Mouse (Mus musculus): Measurements from ENCODE around the gene Atp13a5. TPM values are rescaled to one million over a fixed set of nuclear protein-coding genes. Genes with fewer than 3 reads are reported as not detected.

The Atp13a5 gene
- not detected in 2 replicates for total RNA-seq (2017)

DNA sequence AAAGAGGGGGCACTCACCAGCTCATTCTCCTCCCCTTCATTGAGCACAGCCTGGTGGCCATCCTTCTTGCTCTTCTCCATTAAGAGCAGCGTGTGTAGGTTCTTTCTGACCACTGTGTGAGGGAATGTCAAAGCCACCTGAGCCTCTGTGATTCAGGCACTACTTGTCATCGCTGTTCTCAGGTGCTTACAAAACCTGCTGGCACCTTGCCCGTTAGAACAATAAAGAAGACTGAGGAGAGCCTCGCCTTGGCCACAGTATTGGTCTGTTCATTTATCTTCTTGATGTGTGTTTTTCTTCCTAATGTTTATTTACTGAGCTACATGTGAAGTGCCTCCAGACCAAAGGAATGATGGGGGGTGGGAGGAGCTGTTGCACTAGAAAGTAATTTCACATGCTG lies at the start of gene Atp13a5:
TSS of gene Atp13a5 (minus strand) at position 275 of the 400 bp plus-strand sequence.
- no peak for ATAC-seq (replicated peaks in 1 of 2; ENCODE audit: insufficient read depth in 1 of 2, low FRiP score in 2 of 2, low TSS enrichment in 1 of 2, low read depth in 1 of 2, poor library complexity in 2 of 2, severe bottlenecking in 2 of 2)

DNA sequence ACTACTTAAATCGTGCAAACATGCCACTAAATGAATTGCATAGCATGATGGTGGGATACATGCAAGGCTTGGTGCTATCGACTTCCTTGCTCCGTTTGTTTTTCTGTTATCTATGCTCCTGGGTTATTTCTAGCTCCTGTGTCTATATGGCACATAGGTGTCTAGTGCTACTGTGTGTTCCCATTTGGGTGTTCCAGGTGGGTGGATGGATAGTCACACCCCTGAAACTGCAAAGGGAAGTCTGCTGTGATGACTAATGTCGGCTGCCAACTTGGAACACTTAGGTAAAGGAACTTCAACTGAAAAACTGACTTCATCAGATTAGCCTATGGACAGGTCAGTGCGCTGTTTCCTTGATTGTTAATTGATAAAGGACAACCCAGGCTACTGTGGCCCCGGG lies 36.3 kb upstream of the Atp13a5 start:
- ATAC-seq (replicated peaks in 1 of 2; ENCODE audit: insufficient read depth in 1 of 2, low FRiP score in 2 of 2, low TSS enrichment in 1 of 2, low read depth in 1 of 2, poor library complexity in 2 of 2, severe bottlenecking in 2 of 2) = no peak

DNA sequence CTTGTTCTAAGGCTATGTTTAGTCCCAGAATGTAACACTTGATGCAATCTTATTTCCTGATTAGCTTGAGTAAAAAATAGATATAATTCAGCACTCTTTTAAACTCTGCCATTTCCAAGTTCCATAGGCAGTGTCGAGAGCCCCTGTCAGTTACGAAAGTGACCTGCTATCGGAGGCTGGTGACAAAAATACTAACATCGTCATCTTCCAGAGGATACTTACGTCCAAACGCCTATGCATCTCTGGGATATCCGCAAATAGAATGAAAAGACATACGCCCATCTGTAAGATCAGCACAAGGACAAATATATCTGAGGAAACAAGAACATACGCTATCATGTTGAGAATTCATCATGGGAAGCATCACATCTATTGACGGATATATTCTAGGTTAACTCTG lies 28.8 kb upstream of the Atp13a5 start:
- no peak for ATAC-seq (replicated peaks in 1 of 2; ENCODE audit: insufficient read depth in 1 of 2, low FRiP score in 2 of 2, low TSS enrichment in 1 of 2, low read depth in 1 of 2, poor library complexity in 2 of 2, severe bottlenecking in 2 of 2)

- no peak for ATAC-seq (replicated peaks in 1 of 2; ENCODE audit: insufficient read depth in 1 of 2, low FRiP score in 2 of 2, low TSS enrichment in 1 of 2, low read depth in 1 of 2, poor library complexity in 2 of 2, severe bottlenecking in 2 of 2)
These were observed 20.5 kb upstream of the Atp13a5 start for GRCm38 (mm10) chr16:29399079-29399478.

- ATAC-seq (replicated peaks in 1 of 2; ENCODE audit: insufficient read depth in 1 of 2, low FRiP score in 2 of 2, low TSS enrichment in 1 of 2, low read depth in 1 of 2, poor library complexity in 2 of 2, severe bottlenecking in 2 of 2) = no peak
These were observed 6.2 kb upstream of the Atp13a5 start for GRCm38 (mm10) chr16:29384781-29385180.

DNA sequence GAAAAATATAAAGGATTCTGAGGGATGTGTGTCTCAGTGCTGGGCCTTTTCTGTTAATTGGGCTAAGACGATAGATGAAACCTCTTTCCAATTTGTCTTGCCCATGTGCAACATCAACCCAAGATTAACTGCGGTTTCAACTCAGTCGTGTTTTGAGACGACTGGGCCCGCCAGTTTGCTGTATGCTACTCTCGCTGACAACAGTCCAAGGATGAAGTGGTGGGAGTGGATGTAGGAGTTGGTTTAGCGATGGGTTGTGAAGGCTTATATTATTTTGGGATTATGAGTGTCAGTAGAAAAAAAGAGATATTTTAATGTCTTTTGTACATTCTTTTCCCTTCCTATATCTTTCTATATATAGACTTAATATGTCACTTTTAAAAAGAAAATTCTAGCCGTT lies 3.9 kb downstream of the Atp13a5 start:
- no peak for ATAC-seq (replicated peaks in 1 of 2; ENCODE audit: insufficient read depth in 1 of 2, low FRiP score in 2 of 2, low TSS enrichment in 1 of 2, low read depth in 1 of 2, poor library complexity in 2 of 2, severe bottlenecking in 2 of 2)

GRCm38 (mm10) chr16:29331351-29332044 lies 47.0 kb downstream of the Atp13a5 start:
- ATAC-seq (replicated peaks in 1 of 2; ENCODE audit: insufficient read depth in 1 of 2, low FRiP score in 2 of 2, low TSS enrichment in 1 of 2, low read depth in 1 of 2, poor library complexity in 2 of 2, severe bottlenecking in 2 of 2) = no peak

- no peak for ATAC-seq (replicated peaks in 1 of 2; ENCODE audit: insufficient read depth in 1 of 2, low FRiP score in 2 of 2, low TSS enrichment in 1 of 2, low read depth in 1 of 2, poor library complexity in 2 of 2, severe bottlenecking in 2 of 2)
These were observed 47.6 kb downstream of the Atp13a5 start for GRCm38 (mm10) chr16:29330948-29331347.

DNA sequence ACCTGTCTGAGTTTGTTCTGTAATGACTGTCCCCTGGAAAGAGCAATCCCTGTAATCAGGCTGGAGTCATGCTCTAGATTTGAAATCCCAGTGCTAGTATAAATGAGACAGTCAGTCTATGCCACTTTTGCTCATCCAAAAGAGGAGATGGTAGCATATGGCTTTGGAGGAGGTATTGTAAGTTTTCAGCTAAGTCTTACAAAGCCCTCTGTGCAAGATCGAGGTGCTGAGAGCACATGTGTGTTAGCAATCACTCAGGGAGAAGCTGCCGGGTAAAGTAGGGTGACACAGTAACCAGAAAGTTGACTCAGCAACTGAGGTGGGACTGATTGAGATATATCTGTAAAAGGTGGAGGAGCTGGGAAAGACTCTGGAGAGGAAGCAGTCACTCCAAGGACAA lies 49.3 kb downstream of the Atp13a5 start:
- no peak for ATAC-seq (replicated peaks in 1 of 2; ENCODE audit: insufficient read depth in 1 of 2, low FRiP score in 2 of 2, low TSS enrichment in 1 of 2, low read depth in 1 of 2, poor library complexity in 2 of 2, severe bottlenecking in 2 of 2)

DNA sequence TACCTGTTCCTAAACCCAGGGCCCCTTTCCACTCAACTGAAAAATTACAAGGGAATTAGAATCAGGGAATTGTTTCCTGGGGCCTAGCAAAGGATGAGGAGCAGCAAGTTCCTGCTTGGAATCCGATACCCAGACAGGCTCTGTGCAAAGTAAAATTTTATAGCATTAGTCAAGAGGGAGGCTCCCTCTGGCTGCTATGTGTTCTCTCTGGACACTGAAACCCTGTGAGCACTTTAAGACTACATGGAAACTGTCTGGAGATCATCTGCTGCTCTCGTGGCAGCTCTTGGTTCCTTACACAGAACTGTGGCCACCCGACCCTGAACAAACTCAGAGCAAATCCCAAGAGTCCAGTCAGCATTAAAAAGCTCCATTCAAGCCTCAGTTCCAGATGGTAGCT lies 50.6 kb downstream of the Atp13a5 start:
- no peak for ATAC-seq (replicated peaks in 1 of 2; ENCODE audit: insufficient read depth in 1 of 2, low FRiP score in 2 of 2, low TSS enrichment in 1 of 2, low read depth in 1 of 2, poor library complexity in 2 of 2, severe bottlenecking in 2 of 2)

GRCm38 (mm10) chr16:29325233-29325919 lies 53.2 kb downstream of the Atp13a5 start:
- no peak for ATAC-seq (replicated peaks in 1 of 2; ENCODE audit: insufficient read depth in 1 of 2, low FRiP score in 2 of 2, low TSS enrichment in 1 of 2, low read depth in 1 of 2, poor library complexity in 2 of 2, severe bottlenecking in 2 of 2)

DNA sequence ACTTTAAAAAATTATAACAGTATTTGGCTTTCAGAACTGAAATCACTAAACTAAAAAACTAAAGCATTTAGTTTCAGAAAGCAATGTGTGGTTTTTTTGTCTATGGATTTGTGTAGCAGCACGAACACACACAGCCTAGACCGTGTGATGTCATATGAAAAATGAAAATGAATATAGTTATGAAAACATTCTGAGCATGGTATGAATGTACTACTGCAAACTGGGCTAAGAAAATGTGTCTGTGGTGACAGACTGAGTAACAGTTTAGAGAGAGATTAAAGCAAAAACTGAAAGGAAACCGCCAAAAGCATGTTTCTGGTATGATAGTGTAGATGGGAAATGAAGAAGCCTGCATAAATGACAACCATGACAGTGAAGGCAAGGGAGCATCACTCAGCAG lies 57.8 kb downstream of the Atp13a5 start:
- no peak for ATAC-seq (replicated peaks in 1 of 2; ENCODE audit: insufficient read depth in 1 of 2, low FRiP score in 2 of 2, low TSS enrichment in 1 of 2, low read depth in 1 of 2, poor library complexity in 2 of 2, severe bottlenecking in 2 of 2)

DNA sequence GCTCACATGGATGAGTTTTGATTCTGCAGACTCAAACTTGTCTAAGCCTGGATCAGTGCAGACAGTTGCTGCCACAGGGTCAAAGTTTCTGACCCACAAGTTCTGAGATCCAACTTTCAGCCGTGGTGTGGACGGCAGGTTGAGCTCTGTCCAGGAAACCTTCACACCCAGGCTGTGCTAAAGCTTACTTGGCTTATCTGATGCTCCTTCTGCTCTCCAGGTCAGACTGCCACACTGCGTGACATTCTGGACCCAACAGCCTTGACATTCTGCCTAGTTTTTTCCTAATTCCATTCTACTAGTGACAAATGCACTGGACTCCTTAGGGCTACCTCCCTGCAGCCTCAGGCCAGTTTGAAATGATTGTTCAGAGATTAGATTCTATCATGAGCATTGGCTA lies 63.1 kb downstream of the Atp13a5 start:
- ATAC-seq (replicated peaks in 1 of 2; ENCODE audit: insufficient read depth in 1 of 2, low FRiP score in 2 of 2, low TSS enrichment in 1 of 2, low read depth in 1 of 2, poor library complexity in 2 of 2, severe bottlenecking in 2 of 2) = no peak

GRCm38 (mm10) chr16:29314991-29315390 lies 63.5 kb downstream of the Atp13a5 start:
- ATAC-seq (replicated peaks in 1 of 2; ENCODE audit: insufficient read depth in 1 of 2, low FRiP score in 2 of 2, low TSS enrichment in 1 of 2, low read depth in 1 of 2, poor library complexity in 2 of 2, severe bottlenecking in 2 of 2) = no peak

DNA sequence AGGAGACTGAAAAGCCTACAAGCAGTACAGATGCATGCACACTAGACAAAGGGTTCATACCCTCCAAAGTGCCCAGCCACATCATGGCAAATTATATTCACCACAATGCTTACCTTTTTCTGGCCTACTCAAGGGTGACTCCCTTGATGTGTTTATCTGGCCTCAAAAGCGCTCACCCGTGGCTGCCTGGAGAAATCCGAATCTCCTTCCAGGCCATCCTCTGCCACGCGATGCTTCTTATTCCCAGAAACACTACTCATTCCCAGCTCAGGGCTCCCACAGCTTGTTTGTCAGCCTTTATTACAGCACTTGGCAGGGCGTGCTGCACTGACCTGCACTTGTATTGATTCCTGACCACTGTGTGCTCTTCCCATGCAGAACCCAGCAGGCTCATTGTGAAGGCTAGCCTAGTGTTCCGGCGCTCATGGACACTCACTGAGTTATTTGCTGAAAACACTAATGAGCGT lies 80.9 kb downstream of the Atp13a5 start:
- no peak for ATAC-seq (replicated peaks in 1 of 2; ENCODE audit: insufficient read depth in 1 of 2, low FRiP score in 2 of 2, low TSS enrichment in 1 of 2, low read depth in 1 of 2, poor library complexity in 2 of 2, severe bottlenecking in 2 of 2)

- ATAC-seq (replicated peaks in 1 of 2; ENCODE audit: insufficient read depth in 1 of 2, low FRiP score in 2 of 2, low TSS enrichment in 1 of 2, low read depth in 1 of 2, poor library complexity in 2 of 2, severe bottlenecking in 2 of 2) = no peak
These were observed 97.8 kb downstream of the Atp13a5 start for GRCm38 (mm10) chr16:29280691-29281090.

DNA sequence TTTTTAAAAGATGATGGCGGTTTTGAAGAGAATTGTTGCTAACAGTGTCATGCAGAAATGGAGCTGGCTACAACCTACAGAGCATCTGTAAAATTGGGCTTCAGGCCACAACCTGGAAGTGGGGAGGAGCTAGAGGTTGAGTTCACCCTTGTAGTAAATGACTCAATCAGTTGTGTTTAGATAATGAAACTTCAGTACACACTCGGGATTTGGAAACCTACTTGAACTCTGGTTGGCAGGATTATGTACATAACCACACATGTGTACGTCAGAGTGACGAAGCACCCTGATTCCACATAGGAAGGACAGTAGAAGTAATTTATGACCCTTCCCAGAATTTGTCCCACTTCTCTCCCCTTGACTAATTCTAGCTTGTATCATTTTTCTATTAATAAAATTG lies 124.2 kb downstream of the Atp13a5 start:
- no peak for ATAC-seq (replicated peaks in 1 of 2; ENCODE audit: insufficient read depth in 1 of 2, low FRiP score in 2 of 2, low TSS enrichment in 1 of 2, low read depth in 1 of 2, poor library complexity in 2 of 2, severe bottlenecking in 2 of 2)

GRCm38 (mm10) chr16:29235951-29236350 lies 142.6 kb downstream of the Atp13a5 start:
- ATAC-seq (replicated peaks in 1 of 2; ENCODE audit: insufficient read depth in 1 of 2, low FRiP score in 2 of 2, low TSS enrichment in 1 of 2, low read depth in 1 of 2, poor library complexity in 2 of 2, severe bottlenecking in 2 of 2) = no peak
